Mouse (Mus musculus): ENCODE data around the gene Spopl. TPM values are rescaled to one million over a fixed set of nuclear protein-coding genes. Genes with fewer than 3 reads are reported as not detected.
"Not testable (repeated sequence)": the region's sequence is repeated elsewhere in the genome, so short reads cannot be mapped to it uniquely, and the experiment has no call there.

Gene Spopl
- 6.4 and 8.4 TPM in 2 replicates for polyA plus RNA-seq (2014; fragmentation: Nextera tagmentation; extraction: Ambion mirVana)

DNA sequence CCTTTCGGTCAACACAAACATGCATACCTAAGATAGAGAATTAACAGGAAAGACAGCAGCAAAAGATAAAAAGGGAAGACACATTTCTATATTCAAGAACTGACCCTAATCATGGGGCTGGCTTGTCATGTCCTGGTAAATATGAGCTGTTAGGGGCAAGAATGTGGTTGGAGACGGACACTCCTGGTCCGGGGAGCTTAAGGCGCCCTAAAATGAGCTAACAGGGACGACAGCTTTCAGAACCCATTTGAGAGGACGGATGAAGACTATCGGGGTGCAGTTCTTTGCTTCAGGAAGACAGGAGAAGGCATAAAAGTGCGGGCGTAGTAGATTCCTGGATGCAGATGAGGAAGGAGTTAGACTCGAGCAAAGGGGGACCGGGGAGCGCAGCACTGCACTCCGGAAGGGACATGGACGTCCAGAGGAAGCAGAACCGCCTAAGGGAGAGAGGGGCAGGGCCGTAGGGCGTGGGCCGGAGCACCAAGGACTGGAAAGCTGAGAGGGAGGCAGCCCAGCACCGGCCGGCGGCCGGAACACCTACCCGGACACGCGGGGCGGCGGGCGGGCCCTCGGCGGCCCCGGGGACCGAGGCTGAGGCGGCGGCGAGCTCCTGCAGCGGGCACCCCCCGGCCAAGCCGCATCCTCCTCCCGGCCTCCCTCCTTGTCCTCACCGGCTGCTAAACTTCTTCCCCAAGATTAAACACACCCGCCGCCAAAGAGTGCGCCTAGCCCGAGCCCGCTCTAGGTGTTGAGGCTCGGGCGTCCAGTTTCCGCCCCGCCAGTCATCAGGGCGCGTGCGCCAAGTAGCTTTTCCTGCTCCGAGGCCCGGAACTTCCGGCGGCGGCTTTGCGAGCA, at the start of gene Spopl:
Gene Spopl, minus strand, starts transcription at position 805 of the 855 bp plus-strand sequence.
- Histone ChIP-seq H3K4me3 (ENCODE audit: low read depth, low read length) (peak within 1 kb of the TSS; percentile 86), H3K36me3 (ENCODE audit: control insufficient read depth, insufficient read depth, low read length) (no peaks in the 10 kb centered on the region), H3K4me2 (ENCODE audit: low read length) (peak within 1 kb of the TSS; percentile 87), H3K27ac (ENCODE audit: low read depth, low read length) (peak within 1 kb of the TSS; percentile 58; the same call in 1 of the 2 replicates), H3K4me1 (ENCODE audit: control insufficient read depth, insufficient read depth, low read length) (peaks cover 9% of the 10 kb centered on the region), H3K9me3 (replicated peaks; ENCODE audit: control insufficient read depth, low read length) (no peaks in the 10 kb centered on the region), H3K27me3 (replicated peaks; ENCODE audit: control insufficient read depth, insufficient read depth, low read length) (no peaks in the 10 kb centered on the region; the same call in 1 of the 2 replicates), H3K9ac (ENCODE audit: low read length) (peak within 1 kb of the TSS; percentile 94)
- peak; percentile 97 for ATAC-seq
- 2% methylated on average over 56 of the region's 58 CpGs for WGBS
- DNase-seq (ENCODE audit: low spot score): peak; percentile 93

- ATAC-seq (no peak), DNase-seq (ENCODE audit: low spot score) (no peak)
- no peaks in the 10 kb centered on the region for H3K9me3 ChIP-seq (replicated peaks; ENCODE audit: control insufficient read depth, low read length)
- no peaks in the 10 kb centered on the region for H3K36me3 ChIP-seq (ENCODE audit: control insufficient read depth, insufficient read depth, low read length)
- H3K9ac ChIP-seq (ENCODE audit: low read length): no peak overlapping the region
- no peak overlapping the region for H3K4me2 ChIP-seq (ENCODE audit: low read length)
- no peak overlapping the region for H3K27ac ChIP-seq (ENCODE audit: low read depth, low read length)
- H3K4me3 ChIP-seq (ENCODE audit: low read depth, low read length): no peak overlapping the region
- H3K27me3 ChIP-seq (replicated peaks; ENCODE audit: control insufficient read depth, insufficient read depth, low read length): no peaks in the 10 kb centered on the region
- H3K4me1 ChIP-seq (ENCODE audit: control insufficient read depth, insufficient read depth, low read length): no peaks in the 10 kb centered on the region
Measured at GRCm38 (mm10) chr2:23620128-23620527, 48.2 kb upstream of the Spopl start.

DNA sequence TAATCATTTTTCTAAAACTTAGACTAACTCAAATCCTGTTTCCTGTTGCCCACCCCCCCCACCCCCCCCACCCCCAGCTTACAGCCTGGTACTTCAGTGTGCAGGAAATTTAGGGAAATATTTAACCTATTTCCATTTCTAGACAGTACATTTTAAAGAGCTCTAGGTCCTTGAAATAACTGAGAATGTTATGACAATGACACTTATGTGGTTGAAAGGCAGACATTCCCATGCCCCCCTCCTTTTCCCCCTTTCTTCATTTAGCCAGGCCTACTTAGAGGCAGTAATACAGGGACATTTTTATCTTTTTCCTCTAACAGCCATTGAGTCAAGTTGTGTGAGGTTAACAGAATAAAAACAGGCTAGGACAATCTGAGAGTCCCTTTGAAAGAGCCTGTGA, 46.1 kb upstream of the Spopl start:
- no peaks in the 10 kb centered on the region for H3K27me3 ChIP-seq (replicated peaks; ENCODE audit: control insufficient read depth, insufficient read depth, low read length)
- H3K36me3 ChIP-seq (ENCODE audit: control insufficient read depth, insufficient read depth, low read length): no peaks in the 10 kb centered on the region
- DNase-seq (ENCODE audit: low spot score) (no peak), ATAC-seq (no peak)
- no peak overlapping the region for H3K9ac ChIP-seq (ENCODE audit: low read length)
- H3K9me3 ChIP-seq (replicated peaks; ENCODE audit: control insufficient read depth, low read length): no peaks in the 10 kb centered on the region
- no peak overlapping the region for H3K4me2 ChIP-seq (ENCODE audit: low read length)
- no peak overlapping the region for H3K4me3 ChIP-seq (ENCODE audit: low read depth, low read length)
- no peaks in the 10 kb centered on the region for H3K4me1 ChIP-seq (ENCODE audit: control insufficient read depth, insufficient read depth, low read length)
- H3K27ac ChIP-seq (ENCODE audit: low read depth, low read length): no peak overlapping the region

- no peaks in the 10 kb centered on the region for H3K4me1 ChIP-seq (ENCODE audit: control insufficient read depth, insufficient read depth, low read length)
- H3K9me3 ChIP-seq (replicated peaks; ENCODE audit: control insufficient read depth, low read length): no peaks in the 10 kb centered on the region
- H3K4me2 ChIP-seq (ENCODE audit: low read length): no peak overlapping the region
- DNase-seq (ENCODE audit: low spot score) (no peak), ATAC-seq (no peak)
- H3K36me3 ChIP-seq (ENCODE audit: control insufficient read depth, insufficient read depth, low read length): no peaks in the 10 kb centered on the region
- H3K27ac ChIP-seq (ENCODE audit: low read depth, low read length): no peak overlapping the region
- no peaks in the 10 kb centered on the region for H3K27me3 ChIP-seq (replicated peaks; ENCODE audit: control insufficient read depth, insufficient read depth, low read length)
- no peak overlapping the region for H3K9ac ChIP-seq (ENCODE audit: low read length)
- H3K4me3 ChIP-seq (ENCODE audit: low read depth, low read length): no peak overlapping the region
Measured at GRCm38 (mm10) chr2:23605391-23605790, 33.5 kb upstream of the Spopl start.

DNA sequence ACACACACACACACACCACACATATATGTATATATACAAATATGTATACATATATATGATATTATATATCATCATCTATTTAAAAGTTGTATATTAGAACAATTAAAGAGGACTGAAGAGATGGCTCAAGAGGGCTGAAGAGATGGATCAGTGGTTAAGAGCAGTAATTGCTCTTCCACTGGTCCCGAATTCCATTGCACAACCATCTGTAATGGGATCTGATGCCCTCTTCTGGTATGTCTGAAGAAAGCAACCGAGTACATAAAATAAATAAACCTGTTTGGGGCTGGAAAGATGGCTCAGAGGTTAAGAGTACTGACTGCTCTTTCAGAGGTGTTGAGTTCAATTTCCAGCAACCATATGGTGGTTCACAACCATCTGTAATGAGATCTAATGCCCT, 16.9 kb upstream of the Spopl start:
- H3K4me2 ChIP-seq (ENCODE audit: low read length): no peak overlapping the region
- no peaks in the 10 kb centered on the region for H3K27me3 ChIP-seq (replicated peaks; ENCODE audit: control insufficient read depth, insufficient read depth, low read length)
- H3K9ac ChIP-seq (ENCODE audit: low read length): no peak overlapping the region
- DNase-seq (ENCODE audit: low spot score): no peak
- no peak for ATAC-seq
- WGBS: 42% methylated on average over 2 of the region's 2 CpGs
- H3K4me1 ChIP-seq (ENCODE audit: control insufficient read depth, insufficient read depth, low read length): no peaks in the 10 kb centered on the region
- no peak overlapping the region for H3K27ac ChIP-seq (ENCODE audit: low read depth, low read length)
- H3K36me3 ChIP-seq (ENCODE audit: control insufficient read depth, insufficient read depth, low read length): no peaks in the 10 kb centered on the region
- H3K9me3 ChIP-seq (replicated peaks; ENCODE audit: control insufficient read depth, low read length): no peaks in the 10 kb centered on the region
- no peak overlapping the region for H3K4me3 ChIP-seq (ENCODE audit: low read depth, low read length)

DNA sequence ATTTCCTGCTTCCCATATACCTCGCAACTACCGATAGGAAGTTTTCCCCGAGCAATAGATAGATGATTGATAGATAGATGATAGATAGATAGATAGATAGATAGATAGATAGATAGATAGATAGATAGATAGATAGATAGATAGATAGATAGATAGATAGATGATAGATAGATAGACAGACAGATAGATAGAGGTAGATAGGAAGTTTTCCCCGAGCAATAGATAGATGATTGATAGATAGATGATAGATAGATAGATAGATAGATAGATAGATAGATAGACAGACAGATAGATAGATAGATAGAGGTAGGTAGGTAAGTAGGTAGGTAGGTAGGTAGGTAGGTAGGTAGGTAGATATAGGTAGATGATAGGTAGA, 239 bp upstream of the Spopl start:
- WGBS: 26% methylated on average over 4 of the region's 4 CpGs
- peak overlapping the region; percentile 94; the same call in 1 of the 2 replicates for H3K9ac ChIP-seq (ENCODE audit: low read length)
- not testable (repeated sequence) for ATAC-seq

GRCm38 (mm10) chr2:23570563-23570962, 1.3 kb downstream of the Spopl start:
- Histone ChIP-seq H3K4me2 (ENCODE audit: low read length) (peak overlapping the region; percentile 87), H3K4me3 (ENCODE audit: low read depth, low read length) (peak overlapping the region; percentile 86; the same call in 1 of the 2 replicates), H3K27ac (ENCODE audit: low read depth, low read length) (no peak overlapping the region), H3K4me1 (ENCODE audit: control insufficient read depth, insufficient read depth, low read length) (peaks cover 9% of the 10 kb centered on the region), H3K27me3 (replicated peaks; ENCODE audit: control insufficient read depth, insufficient read depth, low read length) (no peaks in the 10 kb centered on the region; the same call in 1 of the 2 replicates), H3K36me3 (ENCODE audit: control insufficient read depth, insufficient read depth, low read length) (no peaks in the 10 kb centered on the region), H3K9me3 (replicated peaks; ENCODE audit: control insufficient read depth, low read length) (no peaks in the 10 kb centered on the region), H3K9ac (ENCODE audit: low read length) (no peak overlapping the region)
- no peak for ATAC-seq
- WGBS: 83% methylated on average over 4 of the region's 4 CpGs
- DNase-seq (ENCODE audit: low spot score): no peak

More for the DNA sequence above, 239 bp upstream of the Spopl start:
- not testable (repeated sequence) for H3K36me3 ChIP-seq (ENCODE audit: control insufficient read depth, insufficient read depth, low read length); DNase-seq (ENCODE audit: low spot score); H3K9me3 ChIP-seq (replicated peaks; ENCODE audit: control insufficient read depth, low read length); H3K4me1 ChIP-seq (ENCODE audit: control insufficient read depth, insufficient read depth, low read length); H3K27me3 ChIP-seq (replicated peaks; ENCODE audit: control insufficient read depth, insufficient read depth, low read length); H3K27ac ChIP-seq (ENCODE audit: low read depth, low read length)
- H3K4me3 ChIP-seq (ENCODE audit: low read depth, low read length): peak overlapping the region; percentile 86
- 0 out of 2 replicates have a peak overlapping the region, but pooled peaks have one; percentile 87 for H3K4me2 ChIP-seq (ENCODE audit: low read length)

GRCm38 (mm10) chr2:23568775-23569174, 3.1 kb downstream of the Spopl start:
- no peaks in the 10 kb centered on the region for H3K9me3 ChIP-seq (replicated peaks; ENCODE audit: control insufficient read depth, low read length)
- no peak overlapping the region for H3K9ac ChIP-seq (ENCODE audit: low read length)
- H3K4me3 ChIP-seq (ENCODE audit: low read depth, low read length): no peak overlapping the region
- no peaks in the 10 kb centered on the region for H3K36me3 ChIP-seq (ENCODE audit: control insufficient read depth, insufficient read depth, low read length)
- H3K27ac ChIP-seq (ENCODE audit: low read depth, low read length): no peak overlapping the region
- no peaks in the 10 kb centered on the region; the same call in 1 of the 2 replicates for H3K27me3 ChIP-seq (replicated peaks; ENCODE audit: control insufficient read depth, insufficient read depth, low read length)
- ATAC-seq (no peak), DNase-seq (ENCODE audit: low spot score) (no peak)
- peaks cover 9% of the 10 kb centered on the region for H3K4me1 ChIP-seq (ENCODE audit: control insufficient read depth, insufficient read depth, low read length)
- 94% methylated on average over 1 of the region's 1 CpGs for WGBS
- no peak overlapping the region for H3K4me2 ChIP-seq (ENCODE audit: low read length)

- DNase-seq (ENCODE audit: low spot score) (no peak), ATAC-seq (no peak)
- Histone ChIP-seq H3K27me3 (replicated peaks; ENCODE audit: control insufficient read depth, insufficient read depth, low read length) (no peaks in the 10 kb centered on the region), H3K4me2 (ENCODE audit: low read length) (no peak overlapping the region), H3K27ac (ENCODE audit: low read depth, low read length) (no peak overlapping the region), H3K4me1 (ENCODE audit: control insufficient read depth, insufficient read depth, low read length) (no peaks in the 10 kb centered on the region), H3K9ac (ENCODE audit: low read length) (no peak overlapping the region), H3K4me3 (ENCODE audit: low read depth, low read length) (no peak overlapping the region), H3K9me3 (replicated peaks; ENCODE audit: control insufficient read depth, low read length) (no peaks in the 10 kb centered on the region), H3K36me3 (ENCODE audit: control insufficient read depth, insufficient read depth, low read length) (no peaks in the 10 kb centered on the region)
- WGBS: 93% methylated on average over 2 of the region's 2 CpGs
Measured at GRCm38 (mm10) chr2:23565081-23565801, 6.7 kb downstream of the Spopl start.
